Mouse (Mus musculus): ENCODE data around the gene Bud31.
A peak's percentile ranks its signal among the peaks of the same experiment; 100 is the strongest.
"Not testable (repeated sequence)": the region's sequence is repeated elsewhere in the genome, so short reads cannot be mapped to it uniquely, and the experiment has no call there.

Bud31 gene

DNA sequence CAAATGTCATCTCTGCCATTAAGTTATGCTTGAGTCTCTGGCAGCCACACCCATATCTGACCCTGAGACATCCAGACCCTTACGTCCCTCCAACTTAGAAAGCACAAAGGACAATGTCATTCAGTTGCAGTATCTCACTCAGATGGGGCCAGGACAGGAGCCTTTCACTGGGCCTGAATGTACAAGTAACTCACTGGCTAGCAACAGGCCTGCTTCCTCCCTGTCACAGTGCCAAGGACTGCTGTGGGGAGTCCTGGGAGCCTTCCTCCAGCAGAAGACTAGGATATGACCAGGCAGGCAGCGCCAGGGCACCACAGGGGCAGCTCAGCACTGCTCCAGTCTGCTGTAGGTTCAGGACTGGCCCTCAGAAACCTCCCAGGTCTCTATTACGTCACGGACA is 11.0 kb upstream of the Bud31 start:
- no peak for DNase-seq (ENCODE audit: low read depth)

DNA sequence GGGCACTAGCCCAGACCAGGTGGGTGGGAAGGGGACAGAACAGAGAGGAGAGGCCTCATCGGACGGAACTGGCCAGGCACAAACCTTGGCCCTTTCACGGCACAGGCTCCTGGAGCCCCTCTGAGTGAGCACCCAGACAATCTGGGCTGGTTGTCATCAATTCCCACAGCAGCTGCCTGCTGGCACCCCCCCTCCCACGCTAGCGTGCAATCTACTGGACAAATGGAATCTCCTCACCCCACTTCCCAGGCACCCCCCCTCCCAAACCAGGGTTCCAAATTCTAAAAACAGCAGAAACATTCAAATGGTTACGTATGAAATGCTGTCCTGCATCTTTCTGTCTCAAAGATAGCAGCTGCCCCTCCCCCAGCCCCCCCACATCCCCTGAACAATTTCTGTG is 10.4 kb upstream of the Bud31 start:
- not testable (repeated sequence) for DNase-seq (ENCODE audit: low read depth)

- DNase-seq (ENCODE audit: low read depth): peak; percentile 72
Observed at GRCm38 (mm10) chr5:145130191-145130590, 10.0 kb upstream of the Bud31 start.

DNA sequence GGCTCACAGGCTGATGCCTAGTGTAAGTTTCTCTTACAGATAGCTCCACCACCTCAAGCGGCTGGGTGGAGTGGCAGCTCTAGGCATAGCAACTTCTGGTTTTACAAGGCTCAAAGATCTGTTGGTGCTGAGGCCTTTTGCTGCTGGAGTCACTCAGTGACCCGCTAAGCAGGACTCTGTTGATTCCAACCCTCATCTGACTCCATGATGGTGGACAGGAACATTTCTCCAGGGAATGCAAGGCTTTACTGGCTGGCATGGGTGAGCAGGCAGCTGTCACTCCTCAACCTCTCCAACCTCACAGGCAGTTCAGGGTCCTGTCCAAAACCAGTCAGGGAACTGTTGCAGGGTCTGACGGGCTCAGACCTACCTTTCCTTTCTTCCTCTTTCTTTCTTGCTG is 9.2 kb upstream of the Bud31 start:
- DNase-seq (ENCODE audit: low read depth): no peak

- not testable (repeated sequence) for DNase-seq (ENCODE audit: low read depth)
Observed at GRCm38 (mm10) chr5:145133275-145133674, 6.9 kb upstream of the Bud31 start.

DNA sequence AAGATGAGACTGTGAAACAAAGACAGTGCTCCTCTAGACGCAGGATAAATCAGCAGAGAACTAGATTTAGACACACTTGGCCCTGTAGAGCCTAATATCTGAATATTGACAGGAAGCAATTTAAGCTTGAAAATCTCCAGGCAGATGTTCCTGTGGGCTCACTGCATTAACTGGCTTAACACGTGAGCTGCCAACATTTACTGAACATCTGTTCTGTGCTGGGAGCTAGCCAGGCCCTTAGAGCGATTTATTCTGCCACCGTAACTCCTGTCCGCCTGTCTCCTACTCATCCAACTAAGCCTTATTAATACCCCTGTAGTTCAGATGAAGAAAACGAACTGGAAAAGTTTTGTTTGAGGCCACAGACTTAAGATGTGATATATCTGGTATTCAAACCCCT is 1.3 kb upstream of the Bud31 start:
- DNase-seq (ENCODE audit: low read depth): no peak

- no peak for DNase-seq (ENCODE audit: low read depth)
Observed at GRCm38 (mm10) chr5:145140611-145141010, 449 bp downstream of the Bud31 start.

DNA sequence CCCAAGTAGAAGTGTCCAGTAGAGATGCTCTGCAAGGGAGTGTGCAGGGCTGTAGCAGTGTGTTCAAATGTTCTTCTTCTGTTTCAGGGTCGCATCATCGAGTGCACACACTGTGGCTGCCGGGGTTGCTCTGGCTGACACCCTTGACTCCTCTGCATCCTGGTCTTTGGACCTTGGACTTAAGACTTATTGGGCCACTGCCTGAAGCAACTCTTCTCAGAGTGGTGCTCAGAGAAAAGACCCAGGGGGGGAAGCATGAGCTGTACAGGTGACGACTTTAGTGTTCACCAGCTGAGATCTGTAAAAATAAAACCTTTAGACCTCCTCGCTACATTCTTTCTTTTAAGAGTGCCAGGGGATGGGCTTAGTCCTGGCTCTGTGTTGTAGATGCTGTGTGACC is 7.6 kb downstream of the Bud31 start:
- DNase-seq (ENCODE audit: low read depth): no peak

DNA sequence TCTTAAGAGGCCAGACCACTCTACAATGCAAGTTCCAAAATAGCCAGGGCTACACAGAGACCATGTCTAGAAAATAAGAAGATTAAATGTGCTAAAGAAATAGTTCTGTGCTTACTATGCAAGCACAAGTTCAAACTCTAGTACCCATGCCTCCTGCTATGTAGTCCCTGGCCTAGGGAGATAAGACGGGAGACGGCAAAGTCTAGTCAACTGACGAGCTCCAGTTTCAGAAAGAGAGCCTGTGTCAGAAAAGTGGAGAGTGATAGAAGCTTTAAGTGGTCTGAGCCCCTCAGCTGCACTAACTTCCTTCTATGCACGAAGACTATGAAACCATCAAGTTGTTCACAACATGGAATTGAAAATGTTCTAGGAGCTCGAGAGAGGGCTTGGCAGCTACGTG is 9.1 kb downstream of the Bud31 start:
- DNase-seq (ENCODE audit: low read depth): no peak

- no peak for DNase-seq (ENCODE audit: low read depth)
Observed at GRCm38 (mm10) chr5:145152690-145153089, 12.5 kb downstream of the Bud31 start.

GRCm38 (mm10) chr5:145161361-145161760 is 21.2 kb downstream of the Bud31 start:
- DNase-seq (ENCODE audit: low read depth): no peak

GRCm38 (mm10) chr5:145164710-145165109 is 24.5 kb downstream of the Bud31 start:
- no peak for DNase-seq (ENCODE audit: low read depth)

- no peak for DNase-seq (ENCODE audit: low read depth)
Observed at GRCm38 (mm10) chr5:145165184-145165583, 25.0 kb downstream of the Bud31 start.

DNA sequence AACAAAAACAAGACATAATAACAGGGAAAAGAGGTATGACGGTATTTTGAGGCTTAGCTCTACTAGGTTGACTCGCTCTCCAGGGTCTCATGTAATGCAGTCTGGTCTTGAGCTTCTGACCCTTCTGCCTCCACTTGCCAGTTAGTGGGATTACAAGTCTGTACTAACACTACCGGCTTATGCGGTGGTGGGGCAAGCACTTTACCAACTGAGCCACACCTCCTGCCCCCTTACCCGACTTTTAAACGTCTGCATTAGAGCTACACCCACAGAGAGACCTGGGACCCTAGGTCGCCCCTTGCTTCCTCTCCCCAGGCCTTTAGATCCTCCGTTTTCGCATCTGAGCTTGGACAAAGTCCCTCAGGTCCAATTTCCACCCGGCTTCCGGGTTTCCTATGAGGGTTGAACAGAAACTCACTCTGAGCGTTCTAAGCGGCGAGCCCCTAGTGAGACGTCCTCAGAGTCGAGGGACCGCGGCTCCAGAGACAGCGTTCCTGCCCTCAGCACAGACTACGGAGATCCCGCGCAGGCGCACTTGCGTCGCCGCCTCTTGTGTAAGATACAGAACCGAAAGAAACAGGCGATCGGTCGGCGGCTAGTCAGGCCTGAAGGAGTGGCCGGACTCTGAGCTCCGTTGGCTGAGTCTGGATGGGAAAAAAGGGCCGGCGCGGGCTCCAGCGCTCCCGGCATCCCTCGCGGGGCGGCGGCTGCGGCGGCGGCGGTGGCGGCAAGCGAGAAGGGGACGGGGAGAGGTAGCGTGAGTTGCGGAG is 26.6 kb downstream of the Bud31 start, which contains the start of the genes Ptcd1 and Cpsf4:
TSS of gene Ptcd1 (minus strand) at position 573 of the 770 bp plus-strand sequence.
TSS of gene Cpsf4 (plus strand) at position 678 of the 770 bp plus-strand sequence.
- DNase-seq (ENCODE audit: low read depth): peak; percentile 92

GRCm38 (mm10) chr5:145167306-145167661 is 27.1 kb downstream of the Bud31 start:
- DNase-seq (ENCODE audit: low read depth): no peak

- no peak for DNase-seq (ENCODE audit: low read depth)
Observed at GRCm38 (mm10) chr5:145178461-145178980, 38.4 kb downstream of the Bud31 start.

GRCm38 (mm10) chr5:145185244-145185643 is 45.1 kb downstream of the Bud31 start:
- DNase-seq (ENCODE audit: low read depth): no peak

DNA sequence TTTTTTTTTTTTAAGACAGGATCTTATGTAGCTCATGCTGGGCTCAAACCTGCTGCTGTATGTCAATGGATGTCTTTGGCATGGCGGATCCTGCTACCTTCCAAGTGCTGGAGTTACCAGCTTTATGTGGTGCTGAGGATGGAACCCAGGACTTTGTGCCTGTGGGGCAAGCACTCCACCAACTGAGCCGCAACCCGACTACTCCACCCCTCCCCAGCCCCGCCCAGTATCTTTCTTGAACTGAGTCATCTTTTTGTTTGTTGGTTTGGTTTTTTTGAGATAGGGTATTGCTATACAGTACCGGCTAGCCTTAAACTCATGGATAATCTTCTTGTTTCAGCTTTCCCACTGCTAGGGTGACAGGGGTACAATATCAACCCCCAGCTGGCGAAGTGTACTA is 49.3 kb downstream of the Bud31 start:
- no peak for DNase-seq (ENCODE audit: low read depth)

DNA sequence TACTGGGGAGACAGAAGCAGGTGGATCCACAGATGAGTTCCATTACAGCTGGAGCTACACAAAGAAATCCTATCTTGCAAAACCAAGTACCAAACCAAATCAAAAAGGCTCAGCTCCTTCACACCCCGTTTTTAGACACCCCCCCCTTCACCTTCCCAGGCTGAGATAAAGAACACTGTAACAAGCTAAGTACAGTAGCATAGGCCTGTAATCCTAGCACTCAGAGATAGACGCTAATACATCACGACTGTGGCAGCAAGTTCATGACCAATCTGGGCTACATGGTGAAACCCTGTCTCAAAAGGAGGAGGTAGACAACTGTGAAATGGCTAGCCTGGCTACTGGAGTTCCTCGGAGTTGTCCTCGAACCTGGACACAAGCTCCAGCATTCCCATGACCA is 50.2 kb downstream of the Bud31 start:
- no peak for DNase-seq (ENCODE audit: low read depth)

DNA sequence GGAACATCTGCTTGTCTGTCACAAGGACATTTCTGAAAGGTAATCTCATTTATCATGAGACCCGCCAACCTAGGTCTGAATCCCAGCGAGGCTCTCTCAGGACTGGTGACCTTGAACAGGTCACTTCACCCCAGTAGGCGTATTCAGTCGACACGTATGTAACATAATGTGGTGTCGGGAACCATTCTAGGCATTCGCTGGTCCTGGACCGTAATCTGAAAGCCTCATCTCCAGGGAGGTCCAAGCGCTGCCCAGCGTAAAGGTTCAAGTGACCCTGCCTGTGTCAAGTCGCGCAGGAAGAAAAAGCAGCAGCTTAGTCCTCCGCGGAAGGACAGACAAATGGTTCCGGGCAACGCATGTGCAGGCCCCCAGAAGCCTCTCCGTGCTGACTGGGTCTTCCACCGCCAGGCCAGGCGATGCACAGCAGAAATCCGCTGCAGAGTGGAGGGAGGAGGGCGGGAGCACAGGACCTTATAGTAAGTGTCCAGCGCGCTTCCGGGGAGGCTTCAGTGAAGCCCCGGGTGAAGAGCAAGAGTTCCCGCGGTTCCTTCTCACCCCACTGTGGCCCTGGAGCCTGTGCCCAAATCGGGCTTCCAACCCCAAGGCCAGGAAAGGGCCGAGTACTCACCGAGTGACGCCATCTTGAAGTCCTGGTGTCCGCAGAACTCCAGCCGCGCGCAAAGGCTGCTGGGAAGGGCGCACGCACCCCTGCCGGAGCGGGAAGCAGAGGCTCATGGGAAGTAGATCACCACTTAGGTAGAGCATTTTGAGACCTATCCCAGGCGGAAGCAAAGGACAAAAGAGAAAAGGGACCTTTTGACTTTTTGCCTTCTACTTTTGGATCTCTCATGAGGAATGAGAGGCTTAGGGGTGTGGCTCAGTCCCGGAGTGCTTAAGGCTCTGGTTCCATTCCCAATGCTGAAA is 51.0 kb downstream of the Bud31 start:
- peak; percentile 86 for DNase-seq (ENCODE audit: low read depth)

GRCm38 (mm10) chr5:145191962-145192361 is 51.8 kb downstream of the Bud31 start, which contains the start of gene Atp5j2:
Gene Atp5j2 (minus strand): TSS chr5:145192062.
- DNase-seq (ENCODE audit: low read depth): no peak

Measured in fibroblast of lung, adult 2 months (primary cell).